Mouse (Mus musculus): ENCODE measurements around the gene Thbs4. TPM values are rescaled to one million over a fixed set of nuclear protein-coding genes. Genes with fewer than 3 reads are reported as not detected.

The Thbs4 gene
- total RNA-seq, 2 experiments from 2014 or later = not detected

- ATAC-seq (replicated peaks; ENCODE audit: poor library complexity, severe bottlenecking) = no peak
These were observed 29.0 kb downstream of the Thbs4 start for GRCm38 (mm10) chr13:92765454-92766242.

DNA sequence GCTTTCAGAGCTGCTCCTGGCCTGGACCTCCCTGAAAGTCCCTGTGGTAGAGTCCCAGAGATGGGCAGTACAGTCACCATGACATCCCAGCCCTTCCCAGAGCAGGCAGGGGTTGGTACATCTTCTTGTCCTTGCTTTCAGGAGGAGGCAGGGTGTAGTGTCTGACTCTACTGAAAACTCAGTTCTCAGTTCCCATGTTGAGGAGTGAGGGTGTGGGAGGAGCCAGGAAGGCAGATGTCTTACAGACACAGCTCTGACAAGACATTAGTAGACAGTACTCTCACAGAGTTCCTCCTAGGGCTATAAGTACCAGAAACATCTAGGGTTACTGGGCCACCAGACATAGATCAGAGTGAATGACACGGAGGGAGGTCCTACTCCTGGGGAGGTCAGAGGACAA lies 32.3 kb downstream of the Thbs4 start:
- no peak for ATAC-seq (replicated peaks; ENCODE audit: poor library complexity, severe bottlenecking)

- ATAC-seq (replicated peaks; ENCODE audit: poor library complexity, severe bottlenecking) = no peak
These were observed 34.1 kb downstream of the Thbs4 start for GRCm38 (mm10) chr13:92760519-92760918.

DNA sequence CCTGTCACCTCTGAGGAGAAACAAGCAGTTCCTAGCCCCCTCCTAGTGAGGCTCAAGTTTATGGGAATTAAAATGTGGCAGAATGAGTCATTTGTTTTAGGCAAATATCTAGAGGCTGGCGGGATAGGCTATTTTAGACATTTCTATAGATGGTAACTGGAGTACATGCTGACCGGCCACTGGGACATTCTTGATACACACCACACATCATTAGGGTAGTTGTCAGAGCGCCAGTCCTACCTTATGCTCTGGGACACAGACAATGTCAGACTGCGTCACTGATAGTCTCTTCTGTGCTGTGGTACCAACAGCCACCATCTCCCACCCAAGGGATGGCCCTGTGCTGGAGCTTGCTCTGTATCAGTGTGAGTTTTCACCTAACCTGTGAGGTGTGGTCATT lies 35.5 kb downstream of the Thbs4 start:
- no peak for ATAC-seq (replicated peaks; ENCODE audit: poor library complexity, severe bottlenecking)

DNA sequence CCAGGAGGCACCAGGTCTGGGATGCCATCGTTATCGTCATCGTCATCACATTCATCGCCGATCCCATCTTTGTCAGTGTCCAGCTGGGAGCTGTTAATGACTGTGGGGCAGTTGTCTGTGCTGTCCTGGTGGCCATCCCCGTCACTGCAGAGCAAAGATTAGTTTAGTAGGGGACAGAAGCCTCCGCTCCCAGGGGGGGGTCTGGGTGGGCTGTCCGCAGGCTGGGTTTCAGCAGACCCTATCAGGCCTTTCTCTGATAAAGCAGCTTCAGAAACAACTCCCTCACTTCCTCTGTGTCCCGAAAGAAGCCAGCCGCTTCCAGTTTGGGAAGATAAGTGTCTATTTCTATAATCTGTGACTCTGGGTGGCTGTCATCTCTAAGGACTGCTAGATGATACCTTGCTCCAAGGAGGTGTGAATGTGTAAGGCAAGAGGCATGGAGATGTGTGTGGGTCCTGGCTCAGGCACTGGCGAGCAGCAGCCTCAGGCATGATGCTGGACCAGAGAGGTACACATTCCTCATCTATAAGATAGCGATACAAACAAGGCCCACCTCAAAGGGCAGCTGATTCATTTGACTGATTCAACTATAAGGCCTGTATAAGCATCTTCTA lies 36.5 kb downstream of the Thbs4 start:
- ATAC-seq (replicated peaks; ENCODE audit: poor library complexity, severe bottlenecking) = no peak

- ATAC-seq (replicated peaks; ENCODE audit: poor library complexity, severe bottlenecking) = no peak
These were observed 39.6 kb downstream of the Thbs4 start for GRCm38 (mm10) chr13:92755036-92755435.

GRCm38 (mm10) chr13:92753676-92754075 lies 40.9 kb downstream of the Thbs4 start:
- no peak for ATAC-seq (replicated peaks; ENCODE audit: poor library complexity, severe bottlenecking)

GRCm38 (mm10) chr13:92751726-92752565 lies 42.7 kb downstream of the Thbs4 start:
- ATAC-seq (replicated peaks; ENCODE audit: poor library complexity, severe bottlenecking) = peak; percentile 74

DNA sequence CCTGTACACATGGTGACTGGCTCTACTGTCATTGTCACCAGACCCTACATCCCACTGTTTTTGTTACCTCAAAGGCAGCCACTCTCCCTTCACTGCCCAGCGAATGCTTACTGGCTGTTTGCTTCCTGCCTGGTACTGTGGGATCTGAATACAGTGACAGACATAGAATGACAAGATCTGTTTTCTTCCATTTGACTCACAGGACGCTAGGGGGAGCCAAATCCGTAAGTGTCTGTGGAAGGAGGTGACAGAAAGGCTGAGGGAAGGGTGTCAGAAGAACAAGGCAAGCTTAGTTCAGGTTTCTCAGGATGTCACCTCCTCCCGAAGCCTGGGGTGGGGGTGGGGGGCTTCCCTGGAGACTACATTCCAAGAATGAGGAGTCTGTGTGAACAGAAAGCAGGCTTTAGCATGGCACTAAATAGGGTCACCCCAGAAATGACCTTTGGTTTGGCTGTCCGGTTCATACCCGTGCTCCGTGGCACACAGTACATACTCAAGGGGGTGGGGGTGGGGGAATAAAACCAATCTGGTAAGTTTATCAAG lies 43.6 kb downstream of the Thbs4 start:
- peak; percentile 91 for ATAC-seq (replicated peaks; ENCODE audit: poor library complexity, severe bottlenecking)

DNA sequence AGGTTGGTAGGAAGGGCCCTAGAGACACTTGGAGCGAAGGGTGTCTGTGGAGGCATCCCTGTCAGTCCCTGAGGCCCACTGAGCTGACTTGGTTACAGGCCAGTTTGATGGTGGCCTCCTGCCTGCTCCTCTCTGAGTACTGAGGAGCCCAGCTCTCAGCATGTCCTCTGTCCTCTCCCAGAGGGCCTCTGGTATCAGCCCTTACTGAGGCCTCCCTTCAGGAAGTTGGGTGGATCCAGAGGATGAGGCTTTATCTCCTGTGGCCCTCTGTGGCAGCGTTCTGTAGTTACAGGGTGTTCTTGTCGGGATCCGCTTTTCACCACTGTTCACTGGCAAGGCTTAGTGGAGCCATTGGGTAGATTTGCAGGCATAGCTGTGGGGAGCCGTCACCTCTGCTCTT lies 51.3 kb downstream of the Thbs4 start:
- ATAC-seq (replicated peaks; ENCODE audit: poor library complexity, severe bottlenecking) = peak; percentile 19; the same call in 1 of the 2 replicates

DNA sequence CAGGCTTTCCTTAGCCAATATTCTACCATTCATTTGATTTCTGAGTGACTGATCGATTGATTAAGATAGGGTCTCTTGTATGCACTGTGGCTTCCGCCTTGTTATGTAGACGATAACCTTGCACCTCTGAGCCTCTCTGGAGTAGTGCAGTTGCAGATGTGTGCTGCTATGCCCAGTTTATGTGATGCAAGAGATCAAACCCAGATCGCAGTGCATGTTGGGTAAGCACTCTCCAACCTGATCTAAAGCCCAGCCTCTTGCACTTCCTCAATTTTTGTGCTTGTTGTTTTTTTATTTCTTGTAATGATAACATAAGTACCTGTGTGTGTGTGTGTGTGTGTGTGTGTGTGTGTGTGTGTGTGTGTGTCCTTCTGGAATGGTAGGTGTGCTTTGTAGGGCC lies 51.7 kb downstream of the Thbs4 start:
- peak; percentile 99 for ATAC-seq (replicated peaks; ENCODE audit: poor library complexity, severe bottlenecking)

DNA sequence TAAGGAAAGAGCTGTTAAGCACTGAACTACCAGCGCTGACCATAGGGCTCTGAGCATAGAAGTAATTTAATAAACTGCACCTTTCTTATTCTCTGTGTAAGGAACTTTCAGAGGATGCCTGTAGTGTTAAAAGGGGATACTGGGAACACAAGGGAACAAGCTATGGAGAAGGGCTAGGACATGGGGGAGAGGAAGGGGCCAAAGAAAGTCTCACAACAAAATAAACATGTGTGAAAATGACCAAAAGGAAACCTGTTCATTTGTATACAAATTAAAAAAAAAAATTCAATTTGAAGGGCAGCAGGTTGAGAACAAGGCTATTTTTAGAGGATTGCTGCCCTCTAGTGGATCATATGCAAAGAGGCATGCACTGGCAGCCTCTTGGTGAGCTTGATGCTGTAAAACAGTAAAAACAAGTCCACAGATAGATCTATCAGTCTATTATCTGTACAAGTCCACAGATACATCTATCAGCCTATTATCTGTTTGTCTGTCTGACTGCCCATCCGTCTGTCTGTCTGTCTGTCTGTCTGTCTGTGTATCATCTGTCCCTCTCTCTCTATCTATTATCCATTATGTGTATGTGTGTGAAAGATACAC lies 53.8 kb downstream of the Thbs4 start:
- peak; percentile 45; the same call in 1 of the 2 replicates for ATAC-seq (replicated peaks; ENCODE audit: poor library complexity, severe bottlenecking)

DNA sequence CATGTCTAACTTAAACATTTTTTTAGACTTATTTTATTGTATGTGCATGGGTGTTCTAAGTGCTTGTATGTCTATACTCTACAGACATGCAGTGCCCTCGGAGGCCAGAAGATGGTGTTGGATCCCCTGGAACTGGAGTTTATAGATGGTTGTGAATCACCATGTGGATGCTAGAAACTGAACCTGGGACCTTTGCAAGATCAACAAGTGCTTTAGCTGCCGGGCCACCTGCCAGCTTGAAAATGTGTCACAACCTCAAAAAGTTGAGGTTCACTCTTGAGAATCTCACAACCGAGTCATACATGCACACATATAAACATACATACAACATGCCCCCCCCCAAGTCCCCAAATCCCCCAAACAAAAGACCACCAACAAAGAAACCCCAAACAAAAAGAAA lies 54.8 kb downstream of the Thbs4 start:
- ATAC-seq (replicated peaks; ENCODE audit: poor library complexity, severe bottlenecking) = no peak

GRCm38 (mm10) chr13:92738821-92739220 lies 55.8 kb downstream of the Thbs4 start:
- no peak for ATAC-seq (replicated peaks; ENCODE audit: poor library complexity, severe bottlenecking)

GRCm38 (mm10) chr13:92736516-92737300 lies 57.9 kb downstream of the Thbs4 start:
- ATAC-seq (replicated peaks; ENCODE audit: poor library complexity, severe bottlenecking) = no peak

DNA sequence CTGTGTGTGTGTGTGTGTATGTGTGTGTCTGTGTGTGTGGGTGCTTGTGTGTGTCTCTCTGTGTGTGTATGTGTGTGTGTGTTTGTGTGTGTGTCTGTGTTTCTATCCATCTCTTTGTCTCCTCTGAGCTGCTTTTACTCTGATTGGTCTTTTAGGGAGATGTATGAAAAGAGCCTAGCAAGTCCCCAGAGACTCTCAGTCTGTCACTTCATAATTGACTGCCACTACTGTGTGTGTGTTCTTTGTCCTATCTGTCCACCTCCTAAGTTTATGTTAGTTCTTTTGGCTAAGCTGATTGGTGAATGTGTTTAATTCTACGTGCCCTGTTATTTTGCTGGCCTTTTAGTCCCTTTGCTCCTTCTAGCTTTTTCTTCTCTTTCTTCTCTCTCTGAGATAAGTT lies 58.9 kb downstream of the Thbs4 start:
- ATAC-seq (replicated peaks; ENCODE audit: poor library complexity, severe bottlenecking) = no peak

- no peak for ATAC-seq (replicated peaks; ENCODE audit: poor library complexity, severe bottlenecking)
These were observed 60.9 kb downstream of the Thbs4 start for GRCm38 (mm10) chr13:92733741-92734140.

GRCm38 (mm10) chr13:92733252-92733651 lies 61.4 kb downstream of the Thbs4 start:
- ATAC-seq (replicated peaks; ENCODE audit: poor library complexity, severe bottlenecking) = peak; percentile 76

GRCm38 (mm10) chr13:92732836-92733235 lies 61.8 kb downstream of the Thbs4 start:
- no peak for ATAC-seq (replicated peaks; ENCODE audit: poor library complexity, severe bottlenecking)

DNA sequence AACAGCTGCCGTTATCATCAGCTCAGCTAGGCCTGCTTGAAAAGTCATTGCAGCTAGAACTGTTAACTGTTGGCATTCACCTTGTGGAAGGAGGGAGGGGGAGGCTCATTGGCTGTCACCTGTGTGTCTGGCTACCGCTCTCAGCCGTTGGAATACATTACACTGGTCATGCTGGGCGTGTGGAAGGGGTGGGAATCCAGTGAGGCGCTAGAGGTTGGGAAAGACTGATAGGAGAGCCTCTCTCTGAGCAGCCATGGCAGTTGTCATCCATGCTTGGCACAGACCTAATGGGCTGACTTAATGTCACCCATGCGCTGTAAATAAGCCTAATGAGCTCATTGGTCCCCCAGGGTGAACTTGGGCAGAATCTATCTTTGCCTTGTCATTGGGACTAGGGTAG lies 62.8 kb downstream of the Thbs4 start:
- ATAC-seq (replicated peaks; ENCODE audit: poor library complexity, severe bottlenecking) = no peak

All from granulocyte monocyte progenitor cell, adult 5-6 weeks (primary cell).